10 mouse cellular contexts compared by ENCODE assay signal in the genomic region with DNA sequence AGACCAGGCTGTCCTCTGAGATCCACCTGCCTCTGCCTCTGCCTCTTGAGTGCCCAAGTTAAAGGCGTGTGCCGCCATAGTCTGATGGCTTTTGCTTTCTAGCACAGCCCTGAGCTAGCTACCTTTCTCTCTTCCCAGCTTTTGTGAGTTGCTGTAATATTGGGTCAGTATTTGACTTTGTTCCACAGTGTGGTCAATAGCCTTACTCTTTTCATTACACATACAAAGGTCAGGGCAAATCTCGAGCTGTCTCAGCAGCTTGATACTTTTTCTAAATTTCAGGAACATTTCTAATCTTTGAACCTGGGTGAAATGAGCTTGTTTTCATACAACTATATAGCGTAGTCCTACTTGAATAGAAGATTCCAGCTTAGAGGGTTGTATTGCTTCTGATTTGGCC. TPM values are rescaled to one million over a fixed set of nuclear protein-coding genes. Genes with fewer than 3 reads are reported as not detected.
A peak's percentile ranks its signal among the peaks of the same experiment; 100 is the strongest.
DNase-seq lines count a peak whose midpoint lies in the region; ATAC-seq and TF ChIP-seq lines count a peak whose summit lies in the region.
"Had no signal": no experiment of that assay in that cellular context is flagged by ENCODE, and none has a peak within 500 bp of the region (broad histone marks: within the 10 kb centered on the region; RNA-seq: fewer than 3 reads in every experiment).

No protein-coding gene starts in this region.

- H3K4me1 ChIP-seq in forebrain, postnatal 0 days (ENCODE audit: insufficient read depth): peaks cover 17% of the 10 kb centered on the region
- H3K4me1 ChIP-seq in liver, embryonic 16.5 days (ENCODE audit: control insufficient read depth, low read depth, low read length): peaks cover 9% of the 10 kb centered on the region

- peaks cover 3% of the 10 kb centered on the region; the same call in 1 of the 2 replicates for H3K36me3 ChIP-seq in forebrain, postnatal 0 days (ENCODE audit: insufficient read depth)
- no peaks in the 10 kb centered on the region; the same call in 1 of the 2 replicates for H3K36me3 ChIP-seq in liver, embryonic 16.5 days (ENCODE audit: control insufficient read depth, insufficient read depth)

- DNase-seq in kidney, adult 9 months: peak; percentile 35
- no peak for DNase-seq in kidney, adult 8-10 months
- peak; percentile 33 for DNase-seq in adipocyte (ENCODE audit: low spot score)
- no peak for DNase-seq in forebrain, postnatal 0 days
- no peak for DNase-seq in B cell, adult 2 months
- no peak for DNase-seq in retina, postnatal 1 day
- DNase-seq: cerebellum, adult 11-12 months; right cerebral cortex, postnatal 14 days had no signal

- ATAC-seq in forebrain, postnatal 0 days: no peak
- ATAC-seq in liver, embryonic 16.5 days (ENCODE audit: low read depth): no peak
- ATAC-seq in monocyte, adult 5-6 weeks (replicated peaks; ENCODE audit: insufficient number of reproducible peaks, low FRiP score, low TSS enrichment, poor library complexity, severe bottlenecking): no peak

- WGBS in forebrain, postnatal 0 days: 88% methylated on average over 4 of the region's 4 CpGs
- 76% methylated on average over 4 of the region's 4 CpGs for WGBS in liver, embryonic 16.5 days (ENCODE audit: insufficient replicate concordance)

- no peaks in the 10 kb centered on the region for H3K27me3 ChIP-seq in forebrain, postnatal 0 days (ENCODE audit: insufficient read depth, low read length)
- no peaks in the 10 kb centered on the region for H3K27me3 ChIP-seq in liver, embryonic 16.5 days (ENCODE audit: control insufficient read depth, insufficient read depth, low read depth, low read length)

- peak overlapping the region; percentile 67; the same call in 1 of the 2 replicates for H3K4me2 ChIP-seq in forebrain, postnatal 0 days (ENCODE audit: low read depth)
- H3K4me2 ChIP-seq in liver, embryonic 16.5 days (ENCODE audit: low read depth, low read length): 0 out of 2 replicates have a peak overlapping the region, but pooled peaks have one; percentile 21

- H3K27ac ChIP-seq in forebrain, postnatal 0 days (ENCODE audit: low read depth, low read length): no peak overlapping the region
- no peak overlapping the region for H3K27ac ChIP-seq in liver, embryonic 16.5 days (ENCODE audit: low read length)

- no peaks in the 10 kb centered on the region for H3K9me3 ChIP-seq in forebrain, postnatal 0 days (ENCODE audit: low read length)
- no peaks in the 10 kb centered on the region for H3K9me3 ChIP-seq in liver, embryonic 16.5 days (replicated peaks; ENCODE audit: control insufficient read depth, low read length)

- H3K4me3 ChIP-seq in forebrain, postnatal 0 days (ENCODE audit: low read depth, low read length): no peak overlapping the region
- H3K4me3 ChIP-seq in liver, embryonic 16.5 days (ENCODE audit: low read depth, low read length): no peak overlapping the region

- no peak overlapping the region for H3K9ac ChIP-seq in forebrain, postnatal 0 days
- no peak overlapping the region for H3K9ac ChIP-seq in liver, embryonic 16.5 days (ENCODE audit: low read depth, low read length)

- TF ChIP-seq CTCF in forebrain, postnatal 0 days (IDR thresholded peaks at IDR 0.05; ENCODE audit: low read depth): no peak

RNA-seq across cellular contexts. Expression of a gene that starts 1.9 kb away (rescaled TPM):
- 37.7 and 41.9 TPM in 2 replicates for total RNA-seq in forebrain, postnatal 0 days (2014; rRNA removed)
- polyA plus RNA-seq in forebrain, postnatal 0 days (2015; fragmentation: Nextera tagmentation; extraction: Ambion mirVana): 22.0 and 24.4 TPM in 2 replicates
- polyA plus RNA-seq in liver, embryonic 16.5 days (2015; fragmentation: Nextera tagmentation; extraction: Ambion mirVana): 2.4 and 2.5 TPM in 2 replicates
- total RNA-seq in monocyte, adult 5-6 weeks (2017): 11.0 to 15.4 TPM (median 11.7 TPM) in 3 replicates

RNA-seq across cellular contexts. Expression of a gene that starts 32.3 kb away (rescaled TPM):
- total RNA-seq in forebrain, postnatal 0 days (2014; rRNA removed): 0.46 and 1.5 TPM in 2 replicates
- 0.30 and 0.47 TPM in 2 replicates for polyA plus RNA-seq in forebrain, postnatal 0 days (2015; fragmentation: Nextera tagmentation; extraction: Ambion mirVana)
- 0.88 and 0.90 TPM in 2 replicates for polyA plus RNA-seq in liver, embryonic 16.5 days (2015; fragmentation: Nextera tagmentation; extraction: Ambion mirVana)
- total RNA-seq in monocyte, adult 5-6 weeks (2017): not detected in 3 replicates

RNA-seq across cellular contexts. Expression of a gene that starts 32.4 kb away (rescaled TPM):
- total RNA-seq in forebrain, postnatal 0 days (2014; rRNA removed): 3.5 and 4.6 TPM in 2 replicates
- 3.9 and 4.0 TPM in 2 replicates for polyA plus RNA-seq in forebrain, postnatal 0 days (2015; fragmentation: Nextera tagmentation; extraction: Ambion mirVana)
- polyA plus RNA-seq in liver, embryonic 16.5 days (2015; fragmentation: Nextera tagmentation; extraction: Ambion mirVana): 4.8 and 5.1 TPM in 2 replicates
- 0.86 to 4.1 TPM (median 1.8 TPM) in 3 replicates for total RNA-seq in monocyte, adult 5-6 weeks (2017)

RNA-seq across cellular contexts. Expression of a gene that starts 32.5 kb away (rescaled TPM):
- 18.2 and 23.5 TPM in 2 replicates for total RNA-seq in forebrain, postnatal 0 days (2014; rRNA removed)
- polyA plus RNA-seq in forebrain, postnatal 0 days (2015; fragmentation: Nextera tagmentation; extraction: Ambion mirVana): 31.9 and 34.3 TPM in 2 replicates
- polyA plus RNA-seq in liver, embryonic 16.5 days (2015; fragmentation: Nextera tagmentation; extraction: Ambion mirVana): 10.3 and 10.9 TPM in 2 replicates
- 19.3 to 34.4 TPM (median 30.2 TPM) in 3 replicates for total RNA-seq in monocyte, adult 5-6 weeks (2017)

Comparison
In these comparisons a context has a peak if more than half of its experiments do, and no peak if none do; other contexts are left out.
1. DNase-seq: peak in kidney, adult 9 months (single experiment) and adipocyte (single experiment); none in kidney, adult 8-10 months (0 of 2), forebrain, postnatal 0 days (single experiment), B cell, adult 2 months (0 of 2) and retina, postnatal 1 day (single experiment).